Mouse (Mus musculus): ENCODE results near the gene Fat3. TPM values are rescaled to one million over a fixed set of nuclear protein-coding genes. Genes with fewer than 3 reads are reported as not detected.

Fat3 gene
- polyA plus RNA-seq, 1 experiment = 0.15 TPM

DNA sequence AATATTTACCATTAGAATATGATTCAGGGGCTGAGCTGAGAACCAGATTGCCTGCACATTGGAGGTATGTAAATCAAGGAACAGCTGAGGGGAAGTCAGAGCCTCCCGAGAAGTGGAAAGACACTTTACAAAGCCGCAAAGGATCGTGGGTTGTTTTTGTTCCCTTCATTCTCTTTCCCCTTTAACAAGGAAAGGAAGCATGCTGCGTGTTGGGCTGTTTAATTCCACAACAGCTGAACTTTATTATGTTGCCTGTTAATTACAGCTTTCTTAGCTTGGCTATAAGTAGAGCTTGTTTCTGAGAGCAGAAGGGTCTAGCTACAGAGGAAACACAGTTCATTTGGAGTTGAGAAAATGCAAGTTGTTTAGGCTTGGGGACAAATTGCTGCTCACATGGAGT is 475.0 kb downstream of the Fat3 start:
- TF ChIP-seq GATA1 (IDR thresholded peaks at IDR 0.05; ENCODE audit: borderline replicate concordance, low read length) (no peak), FLI1 (IDR thresholded peaks at IDR 0.05; ENCODE audit: low read length) (no peak)
- no peaks in the 10 kb centered on the region for H3K36me3 ChIP-seq (replicated peaks; ENCODE audit: low read length)
- H3K4me1 ChIP-seq = no peaks in the 10 kb centered on the region
- no peaks in the 10 kb centered on the region for H3K27me3 ChIP-seq (replicated peaks)
- H3K4me3 ChIP-seq (replicated peaks) = no peak overlapping the region
- 0 out of 2 replicates have a peak, but pooled peaks cover 7% of the 10 kb centered on the region for H3K9me3 ChIP-seq

GRCm38 (mm10) chr9:16024706-16025105 is 476.4 kb downstream of the Fat3 start:
- Histone ChIP-seq H3K4me3 (replicated peaks) (no peak overlapping the region), H3K4me1 (no peaks in the 10 kb centered on the region), H3K36me3 (replicated peaks; ENCODE audit: low read length) (no peaks in the 10 kb centered on the region), H3K27me3 (replicated peaks) (no peaks in the 10 kb centered on the region), H3K9me3 (0 out of 2 replicates have a peak, but pooled peaks cover 7% of the 10 kb centered on the region)
- TF ChIP-seq GATA1 (IDR thresholded peaks at IDR 0.05; ENCODE audit: borderline replicate concordance, low read length) = no peak
- no peak for TF ChIP-seq FLI1 (IDR thresholded peaks at IDR 0.05; ENCODE audit: low read length)

DNA sequence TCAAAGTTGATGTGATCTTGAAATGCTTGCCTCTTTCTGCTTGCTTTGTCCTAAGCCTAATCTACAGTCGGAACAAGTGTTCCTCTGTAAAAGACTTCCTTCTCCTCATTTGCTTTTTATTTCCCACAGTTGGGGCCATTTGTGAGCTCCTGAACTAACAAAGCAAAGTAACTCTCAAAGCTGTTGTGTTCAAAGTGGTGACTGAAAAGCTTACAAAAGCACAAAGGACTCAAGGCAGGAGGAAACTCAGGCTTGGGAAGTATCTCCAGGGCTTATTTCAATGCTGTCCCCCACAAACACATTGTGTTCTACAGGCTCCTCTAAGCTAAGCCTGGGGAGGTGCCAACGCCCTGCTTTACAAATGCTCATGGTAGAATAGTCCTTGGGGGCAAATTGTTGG is 487.0 kb downstream of the Fat3 start:
- Histone ChIP-seq H3K27me3 (replicated peaks) (no peaks in the 10 kb centered on the region), H3K36me3 (replicated peaks; ENCODE audit: low read length) (no peaks in the 10 kb centered on the region), H3K4me1 (no peaks in the 10 kb centered on the region), H3K9me3 (no peaks in the 10 kb centered on the region), H3K4me3 (replicated peaks) (no peak overlapping the region)
- TF ChIP-seq GATA1 (IDR thresholded peaks at IDR 0.05; ENCODE audit: borderline replicate concordance, low read length) (no peak), FLI1 (IDR thresholded peaks at IDR 0.05; ENCODE audit: low read length) (no peak)

- no peaks in the 10 kb centered on the region for H3K4me1 ChIP-seq
- no peak overlapping the region for H3K4me3 ChIP-seq (replicated peaks)
- no peak for TF ChIP-seq GATA1 (IDR thresholded peaks at IDR 0.05; ENCODE audit: borderline replicate concordance, low read length)
- TF ChIP-seq FLI1 (IDR thresholded peaks at IDR 0.05; ENCODE audit: low read length) = no peak
- no peaks in the 10 kb centered on the region for H3K27me3 ChIP-seq (replicated peaks)
- no peaks in the 10 kb centered on the region for H3K9me3 ChIP-seq
- H3K36me3 ChIP-seq (replicated peaks; ENCODE audit: low read length) = no peaks in the 10 kb centered on the region
Observed at GRCm38 (mm10) chr9:16011382-16011781, 489.7 kb downstream of the Fat3 start.

DNA sequence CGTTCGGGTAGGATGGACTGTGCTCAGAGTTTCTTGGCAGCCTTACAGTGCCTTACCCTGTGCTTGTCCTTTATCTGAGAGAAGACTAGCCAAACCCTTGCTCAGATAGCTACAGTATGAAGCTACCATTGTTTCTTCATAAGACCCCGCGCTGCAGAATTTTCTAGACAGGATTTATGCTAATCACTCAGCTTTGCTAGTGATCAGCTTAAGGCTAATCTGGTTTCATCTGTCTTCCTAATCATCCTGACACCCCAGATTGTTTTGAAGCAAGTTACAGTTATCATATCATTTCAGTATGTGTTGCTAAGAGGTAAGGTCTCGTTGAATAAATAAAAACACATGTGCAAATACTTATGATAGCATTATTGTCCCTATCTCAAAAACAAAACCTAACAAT is 493.6 kb downstream of the Fat3 start:
- H3K4me1 ChIP-seq = no peaks in the 10 kb centered on the region
- H3K36me3 ChIP-seq (replicated peaks; ENCODE audit: low read length) = no peaks in the 10 kb centered on the region

DNA sequence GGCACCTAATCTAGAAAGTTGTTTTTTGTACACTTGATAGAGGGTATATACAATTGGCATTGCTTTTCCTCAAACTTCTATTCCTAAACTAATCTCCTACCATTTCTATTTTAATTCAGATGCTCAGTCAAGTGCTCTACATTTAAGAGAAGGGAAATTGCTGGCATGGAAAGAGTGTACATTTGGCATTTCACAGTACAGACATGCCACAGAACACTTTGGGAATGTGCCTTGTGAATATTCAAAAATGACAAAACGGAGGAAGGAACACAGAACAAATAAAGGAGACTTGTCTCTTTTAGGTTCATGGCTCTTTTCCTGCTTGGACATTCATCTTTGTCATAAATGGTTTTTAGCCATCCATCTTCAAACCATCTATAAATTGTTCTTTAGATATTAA is 498.1 kb downstream of the Fat3 start:
- H3K4me3 ChIP-seq (replicated peaks) = no peak overlapping the region
- peaks cover 11% of the 10 kb centered on the region; the same call in 1 of the 2 replicates for H3K9me3 ChIP-seq
- H3K4me1 ChIP-seq = no peaks in the 10 kb centered on the region
- TF ChIP-seq FLI1 (IDR thresholded peaks at IDR 0.05; ENCODE audit: low read length) = no peak
- TF ChIP-seq GATA1 (IDR thresholded peaks at IDR 0.05; ENCODE audit: borderline replicate concordance, low read length) = no peak
- H3K36me3 ChIP-seq (replicated peaks; ENCODE audit: low read length) = no peaks in the 10 kb centered on the region
- no peaks in the 10 kb centered on the region for H3K27me3 ChIP-seq (replicated peaks)

More for the DNA sequence above, 493.6 kb downstream of the Fat3 start:
- Histone ChIP-seq H3K4me3 (replicated peaks) (no peak overlapping the region), H3K27me3 (replicated peaks) (no peaks in the 10 kb centered on the region), H3K9me3 (no peaks in the 10 kb centered on the region)
- TF ChIP-seq GATA1 (IDR thresholded peaks at IDR 0.05; ENCODE audit: borderline replicate concordance, low read length) (no peak), FLI1 (IDR thresholded peaks at IDR 0.05; ENCODE audit: low read length) (no peak)

GRCm38 (mm10) chr9:15994762-15995161 is 506.3 kb downstream of the Fat3 start:
- H3K4me3 ChIP-seq (replicated peaks) = no peak overlapping the region
- peaks cover 23% of the 10 kb centered on the region for H3K9me3 ChIP-seq
- H3K27me3 ChIP-seq (replicated peaks) = no peaks in the 10 kb centered on the region
- H3K36me3 ChIP-seq (replicated peaks; ENCODE audit: low read length) = no peaks in the 10 kb centered on the region
- TF ChIP-seq GATA1 (IDR thresholded peaks at IDR 0.05; ENCODE audit: borderline replicate concordance, low read length) = no peak
- TF ChIP-seq FLI1 (IDR thresholded peaks at IDR 0.05; ENCODE audit: low read length) = no peak
- no peaks in the 10 kb centered on the region for H3K4me1 ChIP-seq

- H3K4me1 ChIP-seq = no peaks in the 10 kb centered on the region
- H3K4me3 ChIP-seq (replicated peaks) = no peak overlapping the region
- H3K36me3 ChIP-seq (replicated peaks; ENCODE audit: low read length) = no peaks in the 10 kb centered on the region
- H3K27me3 ChIP-seq (replicated peaks) = no peaks in the 10 kb centered on the region
- TF ChIP-seq GATA1 (IDR thresholded peaks at IDR 0.05; ENCODE audit: borderline replicate concordance, low read length) = no peak
- no peak for TF ChIP-seq FLI1 (IDR thresholded peaks at IDR 0.05; ENCODE audit: low read length)
- H3K9me3 ChIP-seq = peaks cover 21% of the 10 kb centered on the region
Observed at GRCm38 (mm10) chr9:15994177-15994576, 506.9 kb downstream of the Fat3 start.

GRCm38 (mm10) chr9:15992158-15992846 is 508.8 kb downstream of the Fat3 start:
- Histone ChIP-seq H3K4me3 (replicated peaks) (no peak overlapping the region), H3K9me3 (peaks cover 12% of the 10 kb centered on the region), H3K27me3 (replicated peaks) (no peaks in the 10 kb centered on the region), H3K4me1 (no peaks in the 10 kb centered on the region), H3K36me3 (replicated peaks; ENCODE audit: low read length) (no peaks in the 10 kb centered on the region)
- no peak for TF ChIP-seq GATA1 (IDR thresholded peaks at IDR 0.05; ENCODE audit: borderline replicate concordance, low read length)
- TF ChIP-seq FLI1 (IDR thresholded peaks at IDR 0.05; ENCODE audit: low read length) = no peak

- no peaks in the 10 kb centered on the region for H3K36me3 ChIP-seq (replicated peaks; ENCODE audit: low read length)
- no peaks in the 10 kb centered on the region for H3K27me3 ChIP-seq (replicated peaks)
- no peak overlapping the region for H3K4me3 ChIP-seq (replicated peaks)
- no peaks in the 10 kb centered on the region for H3K9me3 ChIP-seq
- no peaks in the 10 kb centered on the region for H3K4me1 ChIP-seq
- TF ChIP-seq GATA1 (IDR thresholded peaks at IDR 0.05; ENCODE audit: borderline replicate concordance, low read length) (no peak), FLI1 (IDR thresholded peaks at IDR 0.05; ENCODE audit: low read length) (no peak)
Observed at GRCm38 (mm10) chr9:15978317-15978716, 522.8 kb downstream of the Fat3 start.
